Mouse (Mus musculus): ENCODE data around the gene Pnkp. TPM values are rescaled to one million over a fixed set of nuclear protein-coding genes. Genes with fewer than 3 reads are reported as not detected.

Gene Pnkp
- total and polyA plus RNA-seq, 2 experiments: 20.8 to 45.7 TPM

DNA sequence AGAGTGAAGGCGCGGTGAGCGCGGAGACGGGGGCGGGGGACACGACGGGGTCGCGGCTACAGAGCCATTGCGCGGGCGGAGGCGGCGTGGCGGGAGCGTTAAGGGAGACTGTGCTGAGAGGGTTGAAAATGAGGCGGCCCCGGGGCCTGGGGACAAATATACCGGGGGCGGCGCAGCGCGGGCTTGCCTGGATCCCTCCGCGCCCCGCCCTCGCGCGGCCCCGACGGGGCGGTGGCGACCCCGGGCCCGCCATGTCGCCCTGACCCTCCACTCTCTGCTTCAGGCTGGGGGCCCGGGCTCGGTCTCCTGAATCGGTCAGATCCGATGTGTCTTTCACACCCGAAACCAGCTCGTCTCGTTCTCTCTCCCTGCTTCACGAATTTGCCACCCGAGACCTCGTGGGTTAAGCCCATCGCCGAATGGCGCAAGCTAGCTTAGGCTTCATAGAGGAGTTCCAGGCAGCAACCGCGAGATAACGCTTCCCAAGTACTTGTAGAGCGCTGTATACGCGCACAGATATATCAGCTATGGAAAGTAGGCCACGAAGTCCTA is 40.4 kb upstream of the Pnkp start, which contains the start of gene Atf5:
TSS of gene Atf5 (minus strand) at position 189 of the 552 bp plus-strand sequence.
- TF ChIP-seq CTCF (IDR thresholded peaks at IDR 0.05; ENCODE audit: low read depth, low read length) (no peak), POLR2A (IDR thresholded peaks at IDR 0.05; ENCODE audit: extremely low read depth, insufficient read depth, low read length) (peak; percentile 44; the same call in 1 of the 2 replicates)
- peaks cover 40% of the 10 kb centered on the region for H3K4me1 ChIP-seq (ENCODE audit: control insufficient read depth, insufficient read depth, low read length)
- H3K27ac ChIP-seq (replicated peaks; ENCODE audit: insufficient read depth, low read depth, low read length): peak within 1 kb of the TSS; percentile 93
- H3K4me3 ChIP-seq (ENCODE audit: insufficient read depth, low read depth, low read length): peak within 1 kb of the TSS; percentile 87
- H3K27me3 ChIP-seq (ENCODE audit: control insufficient read depth, insufficient read depth, low read length): no peaks in the 10 kb centered on the region
- peak within 1 kb of the TSS; percentile 98 for H3K9ac ChIP-seq (ENCODE audit: low read depth, low read length)
- DNase-seq (ENCODE audit: extremely low read depth, low read depth, low spot score): peak; percentile 73
- H3K36me3 ChIP-seq (ENCODE audit: control insufficient read depth, insufficient read depth, low read length): peaks cover 17% of the 10 kb centered on the region
- 2% methylated on average over 51 of the region's 57 CpGs for WGBS
- peaks cover 14% of the 10 kb centered on the region; the same call in 1 of the 2 replicates for H3K79me2 ChIP-seq (ENCODE audit: control insufficient read depth, insufficient read depth, low read length)

DNA sequence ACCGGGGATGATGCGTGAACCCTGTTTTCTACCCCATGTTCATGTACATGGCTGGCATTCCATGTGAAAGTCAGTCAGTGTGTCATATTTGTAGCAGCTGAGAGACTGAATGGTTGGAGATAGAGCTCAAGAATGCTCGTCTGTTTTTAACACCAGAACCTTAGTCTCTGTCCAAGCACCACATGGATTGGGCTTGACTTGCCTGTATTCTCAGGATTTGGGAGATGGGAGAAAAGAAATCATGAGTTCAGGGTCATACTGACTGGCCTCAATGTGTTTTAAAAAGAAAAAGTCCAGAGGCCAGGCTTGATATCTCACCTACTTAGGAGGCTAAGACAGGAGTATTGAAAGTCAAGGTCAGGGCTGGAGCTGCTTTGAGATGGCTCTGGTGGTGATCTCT is 39.5 kb upstream of the Pnkp start:
- Histone ChIP-seq H3K27me3 (ENCODE audit: control insufficient read depth, insufficient read depth, low read length) (no peaks in the 10 kb centered on the region), H3K4me1 (ENCODE audit: control insufficient read depth, insufficient read depth, low read length) (peaks cover 40% of the 10 kb centered on the region), H3K9ac (ENCODE audit: low read depth, low read length) (peak overlapping the region; percentile 98), H3K4me3 (ENCODE audit: insufficient read depth, low read depth, low read length) (no peak overlapping the region; the same call in 1 of the 2 replicates), H3K27ac (replicated peaks; ENCODE audit: insufficient read depth, low read depth, low read length) (peak overlapping the region; percentile 93), H3K79me2 (ENCODE audit: control insufficient read depth, insufficient read depth, low read length) (peaks cover 17% of the 10 kb centered on the region; the same call in 1 of the 2 replicates), H3K36me3 (ENCODE audit: control insufficient read depth, insufficient read depth, low read length) (peaks cover 9% of the 10 kb centered on the region)
- no peak for TF ChIP-seq POLR2A (IDR thresholded peaks at IDR 0.05; ENCODE audit: extremely low read depth, insufficient read depth, low read length)
- no peak for TF ChIP-seq CTCF (IDR thresholded peaks at IDR 0.05; ENCODE audit: low read depth, low read length)
- DNase-seq (ENCODE audit: extremely low read depth, low read depth, low spot score): peak; percentile 56
- WGBS: 15% methylated on average over 3 of the region's 3 CpGs

DNA sequence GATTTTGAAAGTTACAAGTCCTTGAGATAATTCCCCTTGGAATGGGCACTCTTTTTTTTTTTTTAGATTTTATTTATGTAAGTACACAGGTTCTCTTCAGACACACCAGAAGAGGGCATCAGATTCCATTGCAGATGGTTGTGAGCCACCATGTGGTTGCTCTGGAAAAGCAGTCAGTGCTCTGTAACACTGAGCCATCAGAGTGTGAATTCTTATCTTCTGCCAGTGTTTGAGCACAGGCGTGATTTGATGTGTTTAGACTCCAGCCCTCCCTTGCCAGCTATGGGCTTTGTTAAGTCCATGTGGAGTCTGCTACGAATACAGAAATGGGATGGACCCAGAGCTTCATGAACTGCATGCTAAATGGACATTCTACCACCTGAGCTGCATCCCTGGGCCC is 38.8 kb upstream of the Pnkp start:
- Histone ChIP-seq H3K9ac (ENCODE audit: low read depth, low read length) (peak overlapping the region; percentile 11; the same call in 1 of the 2 replicates), H3K4me1 (ENCODE audit: control insufficient read depth, insufficient read depth, low read length) (peaks cover 38% of the 10 kb centered on the region), H3K27ac (replicated peaks; ENCODE audit: insufficient read depth, low read depth, low read length) (peak overlapping the region; percentile 94)

DNA sequence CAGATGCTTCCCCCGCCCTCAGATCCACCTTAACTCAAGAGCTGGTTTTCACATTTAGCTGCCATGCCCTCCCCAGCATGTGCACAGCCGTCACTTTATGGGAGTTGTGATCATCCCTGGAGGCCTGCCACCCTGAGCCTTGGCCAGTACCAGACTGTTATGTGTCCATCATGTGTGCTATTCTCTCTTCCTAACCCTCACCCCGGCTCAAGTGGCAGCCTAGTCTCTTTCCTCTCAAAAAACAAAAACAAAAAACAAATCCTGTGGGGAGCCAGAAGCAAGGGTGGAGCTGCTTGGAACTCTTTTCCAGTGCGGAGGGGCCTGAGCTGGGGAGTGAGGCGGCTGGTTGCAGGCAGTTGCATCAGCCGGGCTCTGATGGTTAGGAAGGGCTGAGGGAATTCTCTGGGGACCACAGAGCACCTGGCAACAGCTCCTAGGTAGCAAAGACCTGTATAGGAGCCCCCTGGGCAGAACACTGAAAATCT is 38.1 kb upstream of the Pnkp start:
- Histone ChIP-seq H3K27ac (replicated peaks; ENCODE audit: insufficient read depth, low read depth, low read length) (peak overlapping the region; percentile 94), H3K4me1 (ENCODE audit: control insufficient read depth, insufficient read depth, low read length) (peaks cover 38% of the 10 kb centered on the region), H3K79me2 (ENCODE audit: control insufficient read depth, insufficient read depth, low read length) (peaks cover 30% of the 10 kb centered on the region), H3K27me3 (ENCODE audit: control insufficient read depth, insufficient read depth, low read length) (no peaks in the 10 kb centered on the region), H3K36me3 (ENCODE audit: control insufficient read depth, insufficient read depth, low read length) (peaks cover 3% of the 10 kb centered on the region; the same call in 1 of the 2 replicates), H3K9ac (ENCODE audit: low read depth, low read length) (peak overlapping the region; percentile 70), H3K4me3 (ENCODE audit: insufficient read depth, low read depth, low read length) (peak overlapping the region; percentile 25)
- TF ChIP-seq CTCF (IDR thresholded peaks at IDR 0.05; ENCODE audit: low read depth, low read length) (no peak), POLR2A (IDR thresholded peaks at IDR 0.05; ENCODE audit: extremely low read depth, insufficient read depth, low read length) (0 out of 2 replicates have a peak, but pooled peaks have one; percentile 20)
- 13% methylated on average over 6 of the region's 6 CpGs for WGBS
- peak; percentile 74 for DNase-seq (ENCODE audit: extremely low read depth, low read depth, low spot score)

More for the DNA sequence above, 38.8 kb upstream of the Pnkp start:
- TF ChIP-seq POLR2A (IDR thresholded peaks at IDR 0.05; ENCODE audit: extremely low read depth, insufficient read depth, low read length): no peak
- TF ChIP-seq CTCF (IDR thresholded peaks at IDR 0.05; ENCODE audit: low read depth, low read length): peak; percentile 29; the same call in 1 of the 2 replicates
- Histone ChIP-seq H3K36me3 (ENCODE audit: control insufficient read depth, insufficient read depth, low read length) (peaks cover 9% of the 10 kb centered on the region), H3K27me3 (ENCODE audit: control insufficient read depth, insufficient read depth, low read length) (no peaks in the 10 kb centered on the region), H3K79me2 (ENCODE audit: control insufficient read depth, insufficient read depth, low read length) (peaks cover 24% of the 10 kb centered on the region), H3K4me3 (ENCODE audit: insufficient read depth, low read depth, low read length) (no peak overlapping the region)
- 12% methylated on average over 2 of the region's 2 CpGs for WGBS
- peak; percentile 77 for DNase-seq (ENCODE audit: extremely low read depth, low read depth, low spot score)

DNA sequence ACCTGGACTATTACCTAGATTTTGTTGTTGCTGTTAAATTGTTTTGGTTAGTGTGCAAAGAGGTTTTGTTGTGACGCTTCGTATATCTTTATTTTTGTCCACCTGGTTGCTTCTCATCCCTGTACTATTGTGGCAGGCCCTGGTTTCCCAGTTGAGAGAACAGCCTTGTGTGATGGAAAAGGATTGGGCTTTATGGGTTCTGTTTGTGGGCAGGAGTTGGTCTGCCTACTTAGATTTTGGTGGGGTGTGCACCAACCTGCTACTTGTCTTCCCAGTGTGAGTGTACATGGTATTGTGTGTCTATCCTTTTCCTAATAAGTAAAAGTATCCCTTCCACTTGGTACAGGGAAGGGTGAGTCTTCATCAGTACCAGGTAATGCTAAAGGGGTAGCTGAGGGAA is 37.5 kb upstream of the Pnkp start:
- H3K79me2 ChIP-seq (ENCODE audit: control insufficient read depth, insufficient read depth, low read length): peaks cover 34% of the 10 kb centered on the region
- H3K4me3 ChIP-seq (ENCODE audit: insufficient read depth, low read depth, low read length): 0 out of 2 replicates have a peak overlapping the region, but pooled peaks have one; percentile 25
- peak overlapping the region; percentile 70 for H3K9ac ChIP-seq (ENCODE audit: low read depth, low read length)
- TF ChIP-seq CTCF (IDR thresholded peaks at IDR 0.05; ENCODE audit: low read depth, low read length) (no peak), POLR2A (IDR thresholded peaks at IDR 0.05; ENCODE audit: extremely low read depth, insufficient read depth, low read length) (no peak)
- peaks cover 34% of the 10 kb centered on the region for H3K4me1 ChIP-seq (ENCODE audit: control insufficient read depth, insufficient read depth, low read length)
- 69% methylated on average over 2 of the region's 2 CpGs for WGBS
- peak; percentile 14 for DNase-seq (ENCODE audit: extremely low read depth, low read depth, low spot score)
- no peaks in the 10 kb centered on the region for H3K27me3 ChIP-seq (ENCODE audit: control insufficient read depth, insufficient read depth, low read length)
- H3K36me3 ChIP-seq (ENCODE audit: control insufficient read depth, insufficient read depth, low read length): peaks cover 2% of the 10 kb centered on the region; the same call in 1 of the 2 replicates
- peak overlapping the region; percentile 94 for H3K27ac ChIP-seq (replicated peaks; ENCODE audit: insufficient read depth, low read depth, low read length)

DNA sequence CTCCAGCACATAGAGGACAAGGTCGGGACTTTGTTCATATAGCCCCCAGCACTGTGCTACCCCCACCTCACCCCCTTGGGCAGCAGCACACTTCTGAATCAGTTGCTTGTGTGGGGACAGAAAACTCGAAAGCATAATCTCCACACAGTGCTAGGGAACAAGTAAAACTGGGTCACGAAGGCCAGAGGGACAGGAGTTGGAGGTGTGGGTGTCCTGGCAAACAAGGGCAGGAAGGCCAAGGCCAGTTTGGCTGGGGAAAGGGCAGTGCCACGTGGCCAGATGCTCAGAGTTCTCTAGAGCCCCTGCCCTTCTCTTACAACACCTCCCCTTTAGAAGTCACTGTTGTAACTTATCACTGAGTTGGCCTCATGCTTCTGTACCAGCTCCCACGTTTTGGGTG is 37.1 kb upstream of the Pnkp start:
- peak overlapping the region; percentile 94 for H3K27ac ChIP-seq (replicated peaks; ENCODE audit: insufficient read depth, low read depth, low read length)
- peaks cover 38% of the 10 kb centered on the region for H3K79me2 ChIP-seq (ENCODE audit: control insufficient read depth, insufficient read depth, low read length)
- no peaks in the 10 kb centered on the region for H3K36me3 ChIP-seq (ENCODE audit: control insufficient read depth, insufficient read depth, low read length)
- no peaks in the 10 kb centered on the region for H3K27me3 ChIP-seq (ENCODE audit: control insufficient read depth, insufficient read depth, low read length)
- DNase-seq (ENCODE audit: extremely low read depth, low read depth, low spot score): peak; percentile 99
- TF ChIP-seq POLR2A (IDR thresholded peaks at IDR 0.05; ENCODE audit: extremely low read depth, insufficient read depth, low read length) (no peak), CTCF (IDR thresholded peaks at IDR 0.05; ENCODE audit: low read depth, low read length) (no peak)
- H3K4me1 ChIP-seq (ENCODE audit: control insufficient read depth, insufficient read depth, low read length): peaks cover 30% of the 10 kb centered on the region
- H3K9ac ChIP-seq (ENCODE audit: low read depth, low read length): no peak overlapping the region
- WGBS: 16% methylated on average over 5 of the region's 5 CpGs
- no peak overlapping the region for H3K4me3 ChIP-seq (ENCODE audit: insufficient read depth, low read depth, low read length)
